Mouse (Mus musculus): Measurements from ENCODE around the gene Zkscan3. TPM values are rescaled to one million over a fixed set of nuclear protein-coding genes. Genes with fewer than 3 reads are reported as not detected.

Gene Zkscan3
- polyA plus RNA-seq (2016; fragmentation: Nextera tagmentation; extraction: Ambion mirVana): 101 and 103 TPM in 2 replicates

DNA sequence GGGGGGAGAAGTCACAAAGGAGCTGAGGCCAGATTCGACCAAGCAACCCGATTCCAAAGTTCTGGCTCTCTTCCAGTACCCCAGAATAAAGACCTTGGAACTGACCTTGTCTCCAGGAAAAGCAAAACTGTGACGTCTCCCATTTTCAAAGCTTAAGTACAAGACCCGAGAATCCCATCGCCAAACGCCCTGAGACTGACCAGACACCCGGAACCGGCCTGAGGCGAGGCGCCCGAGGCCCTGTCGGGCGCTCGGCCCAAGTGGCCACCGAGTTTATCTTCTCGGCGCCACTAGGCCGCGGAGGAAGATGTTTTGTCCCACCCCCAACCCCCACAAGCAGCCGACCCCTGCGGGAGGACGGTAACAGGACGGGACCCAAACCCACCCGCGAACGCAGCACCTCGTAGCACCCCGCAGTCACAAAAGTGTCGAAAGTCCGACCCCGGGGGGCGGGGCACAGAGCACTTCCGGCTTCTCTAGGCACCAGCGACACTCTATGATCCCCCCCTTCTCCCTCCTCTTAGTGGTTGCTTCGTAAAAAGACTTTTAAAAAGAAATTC, at the start of gene Zkscan3:
Gene Zkscan3, minus strand, starts transcription at position 469 of the 560 bp plus-strand sequence.
- peak within 1 kb of the TSS; percentile 69 for H3K27ac ChIP-seq
- no peaks in the 10 kb centered on the region for H3K27me3 ChIP-seq
- H3K36me3 ChIP-seq: peaks cover 9% of the 10 kb centered on the region; the same call in 1 of the 2 replicates
- ATAC-seq (ENCODE audit: insufficient number of reproducible peaks, insufficient read depth, low FRiP score, low TSS enrichment): peak; percentile 94
- H3K4me3 ChIP-seq: peak within 1 kb of the TSS; percentile 84
- H3K4me1 ChIP-seq: peaks cover 8% of the 10 kb centered on the region
- under 1% methylated on average over 35 of the region's 35 CpGs for WGBS
- H3K9ac ChIP-seq: peak within 1 kb of the TSS; percentile 83
- no peaks in the 10 kb centered on the region for H3K9me3 ChIP-seq
- peak within 1 kb of the TSS; percentile 60 for H3K4me2 ChIP-seq (replicated peaks)

GRCm38 (mm10) chr13:21447856-21448614, 45.5 kb upstream of the Zkscan3 start:
- no peak overlapping the region for H3K4me3 ChIP-seq
- no peaks in the 10 kb centered on the region for H3K9me3 ChIP-seq
- no peak overlapping the region for H3K4me2 ChIP-seq (replicated peaks)
- peaks cover 52% of the 10 kb centered on the region for H3K36me3 ChIP-seq
- ATAC-seq (ENCODE audit: insufficient number of reproducible peaks, insufficient read depth, low FRiP score, low TSS enrichment): no peak
- no peak overlapping the region for H3K9ac ChIP-seq
- no peak overlapping the region for H3K27ac ChIP-seq
- 0 out of 2 replicates have a peak, but pooled peaks cover 6% of the 10 kb centered on the region for H3K4me1 ChIP-seq
- WGBS: 72% methylated on average over 16 of the region's 16 CpGs
- H3K27me3 ChIP-seq: no peaks in the 10 kb centered on the region

DNA sequence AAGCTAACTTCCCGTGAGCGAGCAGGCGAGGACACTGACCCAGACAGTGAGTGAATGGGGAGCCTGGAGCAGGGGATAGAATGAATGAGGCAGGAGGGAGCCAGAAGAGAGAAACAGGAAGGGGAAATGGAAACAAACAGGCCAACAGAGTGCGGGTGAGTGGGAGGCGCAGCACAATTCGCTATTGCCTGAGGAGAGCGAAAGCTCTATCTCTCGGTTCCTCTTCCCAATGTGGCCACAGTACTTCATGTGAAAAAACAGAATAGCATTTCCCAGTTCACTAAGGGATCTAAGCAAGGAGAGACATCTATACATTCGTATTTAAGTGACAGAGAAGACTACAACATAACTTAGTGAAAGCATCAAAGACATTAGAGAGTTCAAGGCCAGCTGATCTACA, 44.2 kb upstream of the Zkscan3 start:
- WGBS: 89% methylated on average over 9 of the region's 9 CpGs
- no peaks in the 10 kb centered on the region for H3K9me3 ChIP-seq
- peaks cover 52% of the 10 kb centered on the region for H3K36me3 ChIP-seq
- no peak overlapping the region for H3K4me2 ChIP-seq (replicated peaks)
- no peak overlapping the region for H3K9ac ChIP-seq
- H3K4me1 ChIP-seq: no peaks in the 10 kb centered on the region
- no peak for ATAC-seq (ENCODE audit: insufficient number of reproducible peaks, insufficient read depth, low FRiP score, low TSS enrichment)
- no peak overlapping the region for H3K27ac ChIP-seq
- no peaks in the 10 kb centered on the region for H3K27me3 ChIP-seq
- no peak overlapping the region for H3K4me3 ChIP-seq

GRCm38 (mm10) chr13:21441207-21441572, 38.6 kb upstream of the Zkscan3 start:
- Histone ChIP-seq H3K36me3 (peaks cover 27% of the 10 kb centered on the region), H3K4me3 (peak overlapping the region; percentile 52), H3K9me3 (no peaks in the 10 kb centered on the region), H3K27me3 (no peaks in the 10 kb centered on the region), H3K9ac (peak overlapping the region; percentile 62; the same call in 1 of the 2 replicates), H3K4me1 (peaks cover 7% of the 10 kb centered on the region; the same call in 1 of the 2 replicates), H3K27ac (no peak overlapping the region), H3K4me2 (replicated peaks) (peak overlapping the region; percentile 76)
- no peak for ATAC-seq (ENCODE audit: insufficient number of reproducible peaks, insufficient read depth, low FRiP score, low TSS enrichment)
- WGBS: 14% methylated on average over 10 of the region's 10 CpGs

DNA sequence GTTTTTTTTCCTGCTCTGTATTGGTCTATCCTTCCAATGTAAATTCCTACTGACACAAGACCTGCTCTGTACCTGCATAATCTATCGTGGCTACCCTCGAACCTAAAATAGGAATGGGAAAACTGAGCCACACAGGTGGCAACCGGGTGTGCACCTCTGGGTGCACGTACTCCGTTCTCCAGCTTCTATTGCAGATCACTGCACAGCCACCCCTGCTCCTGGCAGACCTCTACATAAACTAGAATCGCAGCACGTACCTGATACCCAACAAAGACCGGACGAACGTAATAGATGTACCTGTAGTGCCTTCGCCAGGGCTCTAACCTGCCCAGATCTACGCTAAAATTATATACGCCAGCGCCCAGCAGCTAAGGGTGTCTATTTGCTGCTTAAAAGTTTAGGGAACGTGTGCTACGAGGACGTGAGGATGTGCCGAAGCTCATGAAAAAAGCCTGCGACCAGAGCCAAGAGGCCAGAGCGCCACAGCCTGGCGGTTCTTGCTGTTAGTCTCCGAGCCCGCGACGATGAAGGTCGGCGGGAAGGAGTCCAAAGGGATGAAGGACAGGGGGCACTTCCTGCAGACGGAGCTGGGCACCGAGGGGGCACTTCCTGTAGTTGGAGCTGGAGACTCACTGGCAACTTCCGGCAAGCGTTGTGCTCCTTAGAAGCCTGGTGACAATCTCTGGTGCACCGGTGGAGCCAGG, 38.1 kb upstream of the Zkscan3 start, which contains the start of gene Pgbd1:
Gene Pgbd1, minus strand, starts transcription at position 556 of the 704 bp plus-strand sequence.
- no peaks in the 10 kb centered on the region for H3K9me3 ChIP-seq
- peaks cover 7% of the 10 kb centered on the region; the same call in 1 of the 2 replicates for H3K4me1 ChIP-seq
- peak; percentile 67; the same call in 1 of the 2 replicates for ATAC-seq (ENCODE audit: insufficient number of reproducible peaks, insufficient read depth, low FRiP score, low TSS enrichment)
- H3K27ac ChIP-seq: peak within 1 kb of the TSS; percentile 52
- WGBS: under 1% methylated on average over 32 of the region's 32 CpGs
- peak within 1 kb of the TSS; percentile 76 for H3K4me2 ChIP-seq (replicated peaks)
- H3K36me3 ChIP-seq: peaks cover 23% of the 10 kb centered on the region
- peak within 1 kb of the TSS; percentile 52 for H3K4me3 ChIP-seq
- peak within 1 kb of the TSS; percentile 62 for H3K9ac ChIP-seq
- no peaks in the 10 kb centered on the region for H3K27me3 ChIP-seq

DNA sequence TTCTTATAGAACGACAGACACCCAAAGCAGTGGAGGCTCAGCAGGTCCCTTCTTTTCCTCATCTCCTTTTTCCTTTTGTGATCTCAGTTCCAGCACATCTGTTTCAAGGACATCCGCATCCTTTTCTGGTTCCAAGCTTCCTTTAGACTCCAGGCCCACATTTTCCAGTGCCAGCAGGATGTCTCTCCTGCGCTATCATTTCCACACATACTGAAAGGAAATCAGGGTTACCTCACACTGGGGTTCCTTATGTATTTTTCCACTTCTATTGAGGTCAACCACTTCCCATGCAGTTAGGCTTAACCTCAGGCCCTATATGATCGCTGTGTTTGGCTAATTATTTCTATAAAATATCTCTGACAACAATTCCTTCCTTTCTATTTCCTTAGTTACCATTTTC, 32.9 kb upstream of the Zkscan3 start:
- no peak for ATAC-seq (ENCODE audit: insufficient number of reproducible peaks, insufficient read depth, low FRiP score, low TSS enrichment)
- H3K27me3 ChIP-seq: no peaks in the 10 kb centered on the region
- no peak overlapping the region for H3K4me3 ChIP-seq
- no peaks in the 10 kb centered on the region for H3K36me3 ChIP-seq
- WGBS: 81% methylated on average over 4 of the region's 4 CpGs
- no peaks in the 10 kb centered on the region for H3K9me3 ChIP-seq
- H3K9ac ChIP-seq: no peak overlapping the region
- H3K4me1 ChIP-seq: peaks cover 7% of the 10 kb centered on the region; the same call in 1 of the 2 replicates
- H3K4me2 ChIP-seq (replicated peaks): no peak overlapping the region
- H3K27ac ChIP-seq: no peak overlapping the region

DNA sequence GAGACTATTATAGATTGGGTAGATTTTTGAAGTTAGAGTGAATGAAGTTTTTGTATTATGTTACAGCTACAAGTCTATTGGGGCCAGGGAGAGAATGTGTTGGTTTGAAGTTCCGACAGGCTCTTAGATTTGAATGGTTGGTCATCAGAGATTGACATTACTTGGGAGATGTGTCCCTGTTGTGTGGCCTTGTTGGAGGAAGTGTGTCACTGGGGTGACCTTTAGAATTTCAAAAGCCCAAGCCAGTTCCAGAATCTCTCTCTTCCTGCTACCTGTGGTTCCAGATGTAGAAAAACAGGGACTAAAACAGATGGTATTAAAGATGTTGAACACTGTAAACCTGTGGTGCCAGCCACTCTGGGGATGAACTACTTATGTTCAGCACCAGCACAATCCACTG, 25.1 kb upstream of the Zkscan3 start:
- ATAC-seq (ENCODE audit: insufficient number of reproducible peaks, insufficient read depth, low FRiP score, low TSS enrichment): no peak
- no peak overlapping the region for H3K4me3 ChIP-seq
- no peaks in the 10 kb centered on the region for H3K36me3 ChIP-seq
- H3K4me1 ChIP-seq: no peaks in the 10 kb centered on the region
- no peak overlapping the region for H3K9ac ChIP-seq
- H3K9me3 ChIP-seq: no peaks in the 10 kb centered on the region
- H3K27ac ChIP-seq: no peak overlapping the region
- no peaks in the 10 kb centered on the region for H3K27me3 ChIP-seq
- WGBS: 90% methylated on average over 1 of the region's 1 CpGs
- H3K4me2 ChIP-seq (replicated peaks): no peak overlapping the region

DNA sequence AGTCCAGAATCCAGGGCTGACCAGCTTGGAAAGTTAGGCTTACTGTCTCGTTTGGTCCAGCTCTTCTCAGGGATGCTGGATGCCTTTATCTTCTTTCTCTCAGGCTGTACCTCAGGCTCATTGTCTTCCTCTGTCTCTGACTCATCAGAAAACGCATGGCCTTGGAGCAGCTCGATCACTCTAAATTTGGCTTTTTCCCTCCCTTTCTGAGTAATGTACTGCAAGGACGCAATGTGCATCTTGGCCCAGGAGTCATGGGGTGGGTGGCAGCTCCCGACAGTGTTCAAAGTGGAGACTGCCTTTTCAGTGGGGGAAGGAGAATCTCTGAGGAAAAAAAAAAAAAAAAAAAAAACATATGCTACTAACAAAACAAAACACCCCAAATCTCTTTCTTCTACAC, 20.7 kb upstream of the Zkscan3 start:
- H3K4me3 ChIP-seq: no peak overlapping the region
- no peak overlapping the region for H3K4me2 ChIP-seq (replicated peaks)
- 55% methylated on average over 5 of the region's 5 CpGs for WGBS
- H3K9ac ChIP-seq: no peak overlapping the region
- H3K9me3 ChIP-seq: no peaks in the 10 kb centered on the region
- H3K36me3 ChIP-seq: no peaks in the 10 kb centered on the region
- H3K27me3 ChIP-seq: no peaks in the 10 kb centered on the region
- ATAC-seq (ENCODE audit: insufficient number of reproducible peaks, insufficient read depth, low FRiP score, low TSS enrichment): no peak
- no peak overlapping the region for H3K27ac ChIP-seq
- H3K4me1 ChIP-seq: no peaks in the 10 kb centered on the region

- ATAC-seq (ENCODE audit: insufficient number of reproducible peaks, insufficient read depth, low FRiP score, low TSS enrichment): no peak
- Histone ChIP-seq H3K9me3 (no peaks in the 10 kb centered on the region), H3K36me3 (no peaks in the 10 kb centered on the region), H3K4me1 (no peaks in the 10 kb centered on the region), H3K27me3 (no peaks in the 10 kb centered on the region), H3K9ac (no peak overlapping the region), H3K27ac (no peak overlapping the region), H3K4me2 (replicated peaks) (no peak overlapping the region), H3K4me3 (no peak overlapping the region)
- 61% methylated on average over 6 of the region's 6 CpGs for WGBS
Measured at GRCm38 (mm10) chr13:21418865-21419264, 16.3 kb upstream of the Zkscan3 start.

- Histone ChIP-seq H3K9me3 (no peaks in the 10 kb centered on the region), H3K4me2 (replicated peaks) (no peak overlapping the region), H3K4me3 (no peak overlapping the region), H3K36me3 (no peaks in the 10 kb centered on the region), H3K9ac (no peak overlapping the region), H3K27me3 (no peaks in the 10 kb centered on the region), H3K4me1 (no peaks in the 10 kb centered on the region), H3K27ac (no peak overlapping the region)
- no peak for ATAC-seq (ENCODE audit: insufficient number of reproducible peaks, insufficient read depth, low FRiP score, low TSS enrichment)
- 78% methylated on average over 6 of the region's 6 CpGs for WGBS
Measured at GRCm38 (mm10) chr13:21417298-21418010, 14.9 kb upstream of the Zkscan3 start.

GRCm38 (mm10) chr13:21415750-21416149, 13.2 kb upstream of the Zkscan3 start:
- Histone ChIP-seq H3K9ac (no peak overlapping the region), H3K27me3 (no peaks in the 10 kb centered on the region), H3K4me3 (no peak overlapping the region), H3K9me3 (no peaks in the 10 kb centered on the region), H3K36me3 (no peaks in the 10 kb centered on the region), H3K4me2 (replicated peaks) (no peak overlapping the region), H3K27ac (no peak overlapping the region), H3K4me1 (no peaks in the 10 kb centered on the region)
- no peak for ATAC-seq (ENCODE audit: insufficient number of reproducible peaks, insufficient read depth, low FRiP score, low TSS enrichment)
- 78% methylated on average over 2 of the region's 2 CpGs for WGBS

Measured in embryonic facial prominence, embryonic 12.5 days (tissue).